Mouse (Mus musculus) brain, embryonic 14.5 days (tissue): ENCODE measurements around the gene Efnb1.

ENCODE experiments used
- CTCF ChIP-seq: fragments of 200-500 bp; IDR thresholded peaks from 2 replicates; pipeline ENCODE4 v1.5.1; 2012; ENCODE audit warnings: inconsistent platforms, mild to moderate bottlenecking, moderate library complexity, borderline replicate concordance; ENCODE audit not compliant: insufficient read depth, insufficient read length; ENCODE audit errors: extremely low read depth
- POLR2A ChIP-seq: fragments of 200-500 bp; IDR thresholded peaks from 2 replicates; pipeline ENCODE4 v1.6.1; 2012; ENCODE audit warnings: mild to moderate bottlenecking, inconsistent platforms, borderline replicate concordance; ENCODE audit not compliant: poor library complexity, insufficient read depth, insufficient read length, severe bottlenecking; ENCODE audit errors: extremely low read depth

DNA sequence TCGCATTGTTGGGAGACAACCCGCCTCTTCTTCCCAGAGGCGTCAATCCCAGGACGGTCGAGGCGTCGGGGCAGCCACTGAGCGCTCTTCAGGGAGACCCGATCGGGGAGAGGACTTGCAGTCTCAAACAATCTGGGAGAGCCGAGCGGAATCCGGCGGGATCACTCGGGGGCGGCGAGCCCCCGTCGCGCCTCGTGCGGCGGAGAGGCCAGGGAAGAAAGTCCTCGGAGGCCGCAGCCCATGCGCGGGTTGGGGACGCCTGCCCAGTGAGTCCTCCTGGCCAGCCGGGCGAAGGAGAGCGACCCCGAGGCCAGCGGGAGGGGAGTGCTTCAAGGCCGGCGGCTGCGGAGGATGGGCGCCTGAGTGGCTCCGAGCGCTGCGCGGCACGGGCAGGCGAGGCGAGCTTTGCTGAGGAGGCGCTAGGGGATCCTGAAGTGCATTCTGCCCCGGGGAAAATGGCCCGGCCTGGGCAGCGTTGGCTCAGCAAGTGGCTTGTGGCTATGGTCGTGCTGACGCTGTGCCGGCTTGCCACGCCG, 569 bp downstream of the Efnb1 start:
- TF ChIP-seq CTCF (no peak), POLR2A (no peak)
